Mouse (Mus musculus) liver, embryonic 14.5 days (tissue): Measurements from ENCODE around the gene Pdp2. TPM values are rescaled to one million over a fixed set of nuclear protein-coding genes. Genes with fewer than 3 reads are reported as not detected.

Source experiments
- ATAC-seq: fragments of 200-750 bp; cut with Nextera tagmentation; 2 replicates; pipeline ENCODE4 v1.8.0; 2017; ENCODE audit warnings: moderate number of reproducible peaks, mild to moderate bottlenecking, moderate library complexity; ENCODE audit not compliant: insufficient read depth
- DNase-seq, 3 experiments: peaks; one replicate each; pipeline ENCODE4 v3.0.0-alpha.2; 2012 to 2013; ENCODE audit warnings: low read depth in 3 of 3, low spot score in 3 of 3
- H3K27ac ChIP-seq: fragments of 300-500 bp; sonication (generic); 2 replicates; pipeline ENCODE4 v1.5.1; 2014; ENCODE audit warnings: moderate library complexity, mild to moderate bottlenecking, control low read depth, inconsistent platforms
- H3K27me3 ChIP-seq: fragments of 300-500 bp; sonication (generic); 2 replicates; pipeline ENCODE4 v1.6.1; 2014; ENCODE audit warnings: mild to moderate bottlenecking, low read length, moderate library complexity; ENCODE audit not compliant: control insufficient read depth, insufficient read depth
- H3K36me3 ChIP-seq: fragments of 300-500 bp; sonication (generic); replicated peaks from 2 replicates; pipeline ENCODE4 v1.6.1; 2014; ENCODE audit warnings: low read depth; ENCODE audit not compliant: control insufficient read depth, insufficient read depth
- H3K4me1 ChIP-seq, 2 experiments: fragments of 200-500 bp in 1 of 2; fragments of 300-500 bp in 1 of 2; sonication (generic) in 1 of 2; replicated peaks; 2 replicates each; pipeline ENCODE4 v1.6.1; 2012 to 2014; ENCODE audit warnings: antibody characterized with exemption in 1 of 2, inconsistent platforms in 1 of 2, low read length in 1 of 2; ENCODE audit not compliant: control insufficient read depth in 2 of 2, insufficient read depth in 2 of 2
- H3K4me2 ChIP-seq: fragments of 300-500 bp; sonication (generic); 2 replicates; pipeline ENCODE4 v1.6.1; 2014; ENCODE audit warnings: low read depth, mild to moderate bottlenecking, control low read depth, moderate library complexity
- H3K4me3 ChIP-seq, 2 experiments: fragments of 200-500 bp in 1 of 2; fragments of 300-500 bp in 1 of 2; sonication (generic) in 1 of 2; 2 replicates each; pipeline ENCODE4 v1.5.1; 2012 to 2014; ENCODE audit warnings: low read depth in 2 of 2, low read length in 2 of 2, mild to moderate bottlenecking in 2 of 2, control low read depth in 1 of 2, inconsistent platforms in 1 of 2, moderate library complexity in 1 of 2; ENCODE audit not compliant: insufficient read depth in 1 of 2
- H3K9ac ChIP-seq: fragments of 300-500 bp; sonication (generic); replicated peaks from 2 replicates; pipeline ENCODE4 v1.6.1; 2014; ENCODE audit warnings: mild to moderate bottlenecking, control low read depth, moderate library complexity
- H3K9me3 ChIP-seq: fragments of 300-500 bp; sonication (generic); 2 replicates; pipeline ENCODE4 v1.6.1; 2016; ENCODE audit warnings: low read length, mixed read lengths; ENCODE audit not compliant: control insufficient read depth
- CTCF ChIP-seq: IDR thresholded peaks from 2 replicates; pipeline ENCODE4 v1.5.1; 2016; ENCODE audit warnings: antibody characterized with exemption, low read depth, control low read depth
- EP300 ChIP-seq: IDR thresholded peaks from 2 replicates; pipeline ENCODE4 v1.6.1; 2016; ENCODE audit warnings: antibody characterized with exemption, low read depth
- WGBS: fragments of 180-500 bp; shearing (Covaris S2); extraction: QIAGEN DNeasy Blood & Tissue Kit; methylation state at CpG from one replicate; pipeline ENCODE4 v1.1.7; 2014; ENCODE audit not compliant: insufficient replicate concordance; 5-methylcytosine and 5-hydroxymethylcytosine counted together
- polyA plus RNA-seq, 2 experiments: library from polyadenylated mRNA; depleted of rRNA in 1 of 2; stranded (reverse) in 1 of 2; unstranded in 1 of 2; fragments of >200 nt; fragmentation: Nextera tagmentation in 1 of 2; extraction: Ambion mirVana in 1 of 2; gene quantifications; 2 replicates each; pipeline versions ENCODE4 v1.2.1 to v1.2.3; 2012 to 2014

Pdp2 gene
- polyA plus RNA-seq, 2 experiments = 1.5 to 2.4 TPM

DNA sequence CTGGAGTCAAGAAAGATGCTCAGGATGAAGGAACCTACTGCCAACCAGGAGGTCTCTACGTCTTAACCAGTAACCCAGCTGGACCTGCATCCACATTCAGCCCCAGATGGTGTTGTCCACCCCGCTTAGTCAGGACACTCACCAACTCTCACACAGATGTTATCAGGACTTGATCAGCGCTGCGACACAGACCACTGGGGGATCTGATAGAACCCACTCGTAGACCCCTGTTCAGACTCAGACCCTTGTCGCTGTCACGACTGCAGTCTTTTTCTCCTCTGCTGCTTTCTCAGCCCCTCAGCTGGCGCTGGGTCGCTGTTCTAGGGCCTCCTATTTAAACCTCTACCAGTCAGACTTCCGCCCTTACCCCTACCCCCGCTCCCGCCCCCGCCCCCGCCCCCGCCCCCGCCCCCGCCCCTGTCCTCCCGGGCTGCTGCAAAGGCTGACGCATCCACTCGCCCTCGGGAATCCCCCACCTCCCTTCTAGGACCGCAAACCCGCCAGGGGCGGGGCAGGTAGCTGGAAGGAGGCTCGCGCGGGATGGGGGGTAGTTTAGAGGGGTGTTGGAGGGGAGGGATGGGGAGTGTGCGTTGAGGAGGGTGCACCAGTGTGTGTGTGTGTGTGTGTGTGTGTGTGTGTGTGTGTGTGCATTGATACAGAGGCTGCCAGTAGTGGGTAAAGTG, 39.9 kb downstream of the Pdp2 start, which contains the start of gene Rrad:
Gene Rrad (minus strand): TSS at position 347 of the 683 bp plus-strand sequence.
- ATAC-seq = peak; percentile 18; the same call in 1 of the 2 replicates
- H3K4me2 ChIP-seq = peak within 1 kb of the TSS; percentile 48
- no peaks in the 10 kb centered on the region for H3K9me3 ChIP-seq
- WGBS = under 1% methylated on average over 27 of the region's 28 CpGs
- H3K4me3 ChIP-seq = peak within 1 kb of the TSS; percentile 8 to 13; a peak in 3 of 4 replicates
- H3K27ac ChIP-seq = no peak within 1 kb of the TSS
- H3K36me3 ChIP-seq = no peaks in the 10 kb centered on the region
- TF ChIP-seq EP300 (no peak), CTCF (no peak)
- peaks cover 0 to 8% of the 10 kb centered on the region in 2 experiments; a peak in 2 of 4 replicates for H3K4me1 ChIP-seq
- H3K27me3 ChIP-seq = peaks cover 15% of the 10 kb centered on the region
- DNase-seq = peak in 1 of 3 experiments; percentile 24
- no peak within 1 kb of the TSS for H3K9ac ChIP-seq

DNA sequence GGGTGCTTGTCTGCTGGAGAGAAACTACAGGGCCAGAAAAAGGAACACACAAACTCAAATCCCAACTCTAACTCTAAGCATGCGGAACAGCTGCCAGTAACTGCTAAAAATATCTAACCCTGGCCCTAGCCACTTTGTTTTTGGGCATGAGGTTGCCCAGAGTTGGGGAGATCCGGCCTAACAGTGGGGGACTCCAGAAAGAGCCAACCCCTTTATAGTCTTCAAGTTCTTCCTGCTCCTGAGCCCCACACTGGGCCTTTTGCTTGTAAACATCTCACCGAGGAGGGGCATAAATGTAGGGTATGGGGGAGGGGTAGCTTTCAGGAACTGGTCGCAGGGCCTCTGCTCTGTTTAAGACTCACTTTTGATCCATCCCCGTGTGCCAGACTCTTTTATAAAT, 40.7 kb downstream of the Pdp2 start:
- peaks cover 0 to 8% of the 10 kb centered on the region in 2 experiments; a peak in 2 of 4 replicates for H3K4me1 ChIP-seq
- no peaks in the 10 kb centered on the region for H3K36me3 ChIP-seq
- ATAC-seq = no peak
- no peak overlapping the region for H3K4me2 ChIP-seq
- no peak overlapping the region for H3K9ac ChIP-seq
- H3K27me3 ChIP-seq = peaks cover 15% of the 10 kb centered on the region
- WGBS = 22% methylated on average over 5 of the region's 5 CpGs
- DNase-seq = no peak
- no peaks in the 10 kb centered on the region for H3K9me3 ChIP-seq
- H3K27ac ChIP-seq = no peak overlapping the region
- TF ChIP-seq EP300 (no peak), CTCF (no peak)
- no peak overlapping the region for H3K4me3 ChIP-seq

- TF ChIP-seq EP300 (no peak), CTCF (no peak)
- DNase-seq (no peak), ATAC-seq (no peak)
- H3K4me3 ChIP-seq = no peak overlapping the region
- H3K36me3 ChIP-seq = no peaks in the 10 kb centered on the region
- H3K4me1 ChIP-seq = peaks cover 0 to 8% of the 10 kb centered on the region in 2 experiments; a peak in 2 of 4 replicates
- no peak overlapping the region for H3K4me2 ChIP-seq
- peaks cover 15% of the 10 kb centered on the region for H3K27me3 ChIP-seq
- WGBS = 45% methylated on average over 6 of the region's 6 CpGs
- no peaks in the 10 kb centered on the region for H3K9me3 ChIP-seq
- no peak overlapping the region for H3K27ac ChIP-seq
- H3K9ac ChIP-seq = no peak overlapping the region
Observed at GRCm38 (mm10) chr8:104632486-104632885, 41.2 kb downstream of the Pdp2 start.

DNA sequence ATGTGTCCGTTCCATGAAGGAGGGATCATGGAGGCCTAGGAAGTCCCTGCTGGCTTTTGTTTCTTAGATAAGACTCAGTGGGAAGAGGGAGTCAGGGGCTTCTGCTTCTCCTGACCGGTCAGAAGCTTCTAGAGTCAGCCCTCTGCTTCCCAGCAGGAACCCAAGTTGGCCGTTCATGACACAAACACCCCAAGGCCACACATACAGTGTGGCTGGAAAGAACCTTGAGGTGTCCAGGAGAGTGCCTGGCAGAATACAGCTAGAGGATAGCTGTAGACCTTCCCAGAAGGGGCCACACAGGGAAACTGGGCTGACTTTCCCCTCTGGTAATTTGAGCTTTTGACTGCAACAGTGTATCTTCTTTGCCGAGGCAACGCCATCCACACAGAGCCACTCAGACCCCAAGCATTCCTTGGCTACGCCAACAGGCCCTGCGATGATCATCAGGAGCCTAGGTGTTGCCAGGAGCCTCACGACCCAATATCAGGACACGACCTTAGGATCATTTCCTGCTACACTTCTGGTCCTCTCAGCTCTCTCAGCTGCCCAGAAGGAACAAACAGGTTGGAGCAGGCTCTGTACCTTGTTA, 42.0 kb downstream of the Pdp2 start:
- no peak for DNase-seq

DNA sequence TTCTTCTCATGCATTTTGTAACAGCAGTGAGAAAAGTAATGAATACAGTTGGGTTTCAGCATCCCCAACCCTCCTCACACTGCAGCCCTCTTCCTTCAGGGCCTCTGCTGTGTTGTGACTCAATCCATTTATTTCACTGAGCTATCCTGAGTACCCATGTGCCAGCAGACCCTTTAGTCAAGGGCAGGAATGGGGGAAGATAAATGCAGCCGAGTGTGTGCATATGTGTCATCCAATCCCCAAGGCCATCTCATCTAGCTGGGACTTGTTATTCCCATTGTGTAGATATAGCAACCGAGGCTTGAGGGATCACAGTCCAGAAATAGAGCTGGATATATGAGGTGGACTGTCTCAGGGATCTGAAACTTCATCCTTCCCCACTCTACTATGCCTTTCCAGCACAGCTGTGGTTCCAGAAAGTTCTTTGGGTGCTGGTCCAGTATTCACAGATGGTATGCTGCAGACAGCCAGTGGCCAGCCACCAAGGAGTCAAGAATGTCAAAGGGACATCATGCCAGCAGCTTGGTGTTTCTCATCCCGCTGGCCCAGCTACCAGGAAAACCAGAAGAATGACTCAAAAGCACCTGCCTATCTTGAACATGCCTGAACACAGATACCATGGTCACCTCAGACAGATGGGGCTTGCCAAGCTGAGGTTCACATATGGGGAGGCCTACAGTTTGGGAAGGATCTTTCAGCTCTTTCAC, 43.9 kb downstream of the Pdp2 start:
- TF ChIP-seq EP300 = no peak
- no peak for TF ChIP-seq CTCF
- no peaks in the 10 kb centered on the region for H3K9me3 ChIP-seq
- 63% methylated on average over 3 of the region's 3 CpGs for WGBS

More for the DNA sequence above, 42.0 kb downstream of the Pdp2 start:
- Histone ChIP-seq H3K9ac (no peak overlapping the region), H3K4me3 (no peak overlapping the region), H3K36me3 (peaks cover 2% of the 10 kb centered on the region), H3K4me2 (no peak overlapping the region), H3K9me3 (no peaks in the 10 kb centered on the region), H3K27me3 (peaks cover 15% of the 10 kb centered on the region), H3K4me1 (peaks cover 0 to 8% of the 10 kb centered on the region in 2 experiments; a peak in 2 of 4 replicates), H3K27ac (no peak overlapping the region)
- WGBS = 51% methylated on average over 9 of the region's 9 CpGs
- no peak for ATAC-seq
- TF ChIP-seq EP300 = no peak
- TF ChIP-seq CTCF = no peak

More for the DNA sequence above, 43.9 kb downstream of the Pdp2 start:
- Histone ChIP-seq H3K9ac (no peak overlapping the region), H3K27me3 (peaks cover 14% of the 10 kb centered on the region), H3K27ac (no peak overlapping the region), H3K4me1 (peaks cover 0 to 7% of the 10 kb centered on the region in 2 experiments), H3K36me3 (peaks cover 10% of the 10 kb centered on the region), H3K4me2 (no peak overlapping the region), H3K4me3 (no peak overlapping the region)
- ATAC-seq = no peak
- DNase-seq = no peak
